Mouse (Mus musculus): ENCODE measurements around the gene Nr2e1.

Nr2e1 gene

GRCm38 (mm10) chr10:42583157-42583872, at the start of gene Nr2e1, which contains the start of gene Ostm1:
Gene Nr2e1 (minus strand): TSS chr10:42583632.
Gene Ostm1 (plus strand): TSS chr10:42583822.
- DNase-seq (ENCODE audit: low spot score), result peak; percentile 18

DNA sequence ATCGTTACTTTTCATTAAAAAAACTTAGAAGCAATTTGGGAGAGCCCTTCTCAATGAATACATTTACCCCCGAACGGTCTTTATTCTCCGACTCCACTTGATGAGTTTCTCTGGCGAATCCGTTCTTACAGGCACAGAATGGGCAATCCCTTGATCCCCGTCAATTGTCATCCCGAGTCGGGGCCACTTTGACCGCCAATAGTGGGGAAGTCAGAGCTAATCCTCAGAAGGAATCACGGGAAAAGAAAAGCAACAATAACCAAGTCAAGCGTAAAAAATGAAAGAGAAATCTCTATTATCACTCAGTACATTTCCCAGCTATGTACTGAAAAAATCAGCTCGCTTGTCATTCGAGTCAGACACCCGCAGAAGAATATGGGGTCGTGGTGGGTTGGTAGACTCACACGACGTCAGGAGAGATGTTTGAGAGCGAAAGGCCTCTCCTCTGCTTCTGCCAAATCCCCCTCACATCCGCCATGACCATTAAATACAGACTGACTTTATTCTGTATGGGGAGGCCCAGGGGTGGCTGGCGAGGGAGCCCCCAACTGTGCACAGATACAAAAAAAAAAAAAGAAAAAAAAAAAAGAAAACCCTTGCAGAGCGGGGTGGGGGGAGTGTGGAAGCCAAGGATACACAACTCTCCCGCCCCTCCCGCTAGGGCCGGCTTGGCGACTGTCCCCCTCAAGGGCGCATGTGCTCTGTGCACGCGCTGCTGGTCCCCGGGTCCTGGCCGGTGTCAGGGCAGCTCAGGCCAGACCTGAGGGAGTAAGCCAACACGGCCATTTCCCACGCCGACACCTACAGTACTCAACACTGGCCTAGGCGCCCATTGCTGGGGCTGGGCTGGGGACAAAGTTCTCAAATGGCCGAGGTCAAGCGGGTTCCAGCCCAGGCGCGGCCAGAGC, 49.3 kb upstream of the Nr2e1 start:
- DNase-seq (ENCODE audit: low spot score), result no peak

DNA sequence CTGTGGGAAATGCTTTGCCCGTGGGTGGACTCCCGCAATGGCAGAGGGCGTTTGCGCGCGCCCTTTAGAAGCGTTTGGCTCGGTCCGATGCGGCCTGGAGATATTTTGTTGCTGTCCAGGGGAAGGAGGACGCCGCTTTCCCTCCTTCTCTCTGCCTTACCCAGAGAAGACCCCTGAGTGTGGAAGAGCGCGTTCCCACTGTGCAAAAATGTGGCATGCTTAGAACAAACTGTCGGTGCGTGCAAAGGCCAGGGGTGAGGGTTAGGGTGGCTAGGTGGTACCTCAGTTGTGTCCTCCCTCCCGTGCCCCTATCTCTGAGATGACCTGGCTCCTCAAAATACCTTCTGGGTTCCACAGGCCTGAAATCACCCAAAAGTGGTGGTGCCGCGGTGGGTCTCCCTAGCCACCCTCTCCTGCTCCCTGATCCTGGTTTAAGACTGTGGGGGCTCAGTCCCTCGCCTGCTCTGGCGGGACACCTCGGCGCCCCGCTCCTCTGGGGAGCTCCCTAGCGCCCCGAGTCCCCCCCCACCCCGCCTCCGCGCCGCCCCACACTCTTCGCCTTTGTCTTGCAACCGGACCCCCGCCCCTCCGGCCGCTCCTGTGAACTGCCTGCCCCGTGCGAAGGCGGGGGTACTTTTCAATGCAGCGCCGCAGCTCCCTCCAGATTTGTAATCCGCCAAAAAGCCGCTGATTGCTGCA, 48.5 kb upstream of the Nr2e1 start:
- no peak for DNase-seq (ENCODE audit: low spot score)

DNA sequence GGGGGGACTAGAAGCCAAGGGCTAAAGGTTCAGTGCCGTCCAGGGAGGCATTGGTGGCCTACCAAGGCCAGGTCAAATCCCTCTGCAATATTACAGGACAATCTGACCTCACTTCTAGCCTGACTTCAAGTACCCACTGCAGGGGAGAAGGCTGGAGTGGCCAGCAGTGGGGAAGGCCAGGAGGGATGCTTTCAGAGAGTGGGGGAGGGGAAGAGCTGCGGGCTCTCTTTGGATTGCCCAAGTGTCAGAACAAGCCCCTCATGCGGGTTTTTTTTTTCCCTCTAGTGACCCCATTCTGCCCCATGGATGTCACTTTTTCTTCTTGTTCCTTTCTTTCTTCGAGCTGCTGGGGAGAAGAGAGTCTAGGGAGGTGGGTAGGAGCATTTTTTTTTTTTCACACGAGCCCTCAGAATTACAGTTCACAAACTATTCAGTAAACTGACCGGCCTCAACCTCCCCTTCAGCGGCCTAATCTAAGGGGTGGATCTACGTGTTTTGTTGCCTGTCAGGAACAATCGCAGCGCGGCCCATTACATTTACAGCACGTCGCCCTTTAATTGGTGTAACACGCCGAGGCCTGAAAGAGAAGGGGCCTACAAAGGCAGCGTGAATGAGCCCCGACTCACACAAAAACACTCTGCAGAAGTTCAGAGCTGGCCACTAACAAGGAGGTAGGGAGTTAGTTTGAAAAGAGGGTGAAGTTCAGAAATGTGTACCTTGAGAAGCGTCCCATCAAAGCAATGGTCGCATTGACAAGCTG, 47.3 kb upstream of the Nr2e1 start:
- no peak for DNase-seq (ENCODE audit: low spot score)

- DNase-seq (ENCODE audit: low spot score), result no peak
These were observed 42.5 kb upstream of the Nr2e1 start for GRCm38 (mm10) chr10:42625907-42626306.

- DNase-seq (ENCODE audit: low spot score), result no peak
These were observed 34.9 kb upstream of the Nr2e1 start for GRCm38 (mm10) chr10:42618291-42618690.

DNA sequence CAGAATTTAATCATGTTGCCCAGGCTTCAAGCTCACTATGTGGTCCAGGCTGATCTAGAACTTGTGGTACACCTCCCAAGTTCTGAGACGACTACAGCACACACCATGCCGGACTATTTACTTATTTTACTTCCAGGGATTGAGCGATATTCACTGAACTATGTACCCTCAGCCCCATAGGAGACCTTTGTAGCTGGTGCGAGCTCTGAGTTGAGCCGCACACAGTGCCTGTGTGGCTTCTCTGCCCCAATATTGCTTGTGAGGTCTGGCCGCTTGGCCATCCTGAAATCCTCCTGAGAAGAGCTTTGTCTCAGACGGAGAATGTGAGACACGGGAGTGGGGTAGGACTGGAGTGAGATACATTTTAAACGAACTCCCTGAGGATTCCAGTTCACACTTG, 31.3 kb upstream of the Nr2e1 start:
- no peak for DNase-seq (ENCODE audit: low spot score)

GRCm38 (mm10) chr10:42613639-42614381, 30.4 kb upstream of the Nr2e1 start:
- no peak for DNase-seq (ENCODE audit: low spot score)

GRCm38 (mm10) chr10:42613075-42613474, 29.6 kb upstream of the Nr2e1 start:
- no peak for DNase-seq (ENCODE audit: low spot score)

DNA sequence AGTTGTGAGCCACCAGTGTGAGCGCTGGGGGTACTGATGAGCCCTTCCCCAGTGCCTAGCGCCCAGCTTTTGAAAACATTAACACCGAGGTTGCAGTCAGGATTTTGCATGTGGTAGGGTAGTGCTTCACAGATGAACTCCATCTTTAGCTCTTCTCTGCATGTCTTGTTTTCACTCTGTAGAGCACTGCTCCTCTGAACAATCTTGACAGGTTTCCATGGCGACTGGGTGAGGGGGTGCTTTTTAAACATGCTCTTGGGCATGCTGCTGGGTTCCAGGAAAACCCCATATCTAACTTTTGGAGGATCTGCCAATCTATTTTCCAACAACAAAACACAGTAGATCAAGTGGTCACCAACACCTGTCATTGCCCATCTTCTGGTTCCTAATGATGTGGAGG, 23.3 kb upstream of the Nr2e1 start:
- DNase-seq (ENCODE audit: low spot score), result no peak

DNA sequence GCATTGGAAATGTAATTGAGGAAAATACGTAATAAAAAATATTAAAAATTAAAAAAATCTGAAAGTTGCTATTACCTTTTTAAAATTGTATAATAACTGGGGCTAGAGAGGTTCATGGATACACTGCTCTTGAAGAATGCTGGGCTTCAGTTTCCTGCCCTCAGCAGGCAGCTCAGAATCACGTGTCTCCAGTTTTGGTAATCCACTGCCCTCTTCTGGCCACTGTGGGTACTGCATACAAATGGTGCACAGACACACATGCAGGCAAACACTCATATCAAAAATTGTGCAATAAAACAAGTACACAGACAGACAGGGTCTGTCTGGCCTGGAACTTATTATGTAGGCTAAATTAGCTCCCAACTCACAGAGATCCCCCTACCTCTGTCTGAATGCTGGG, 21.4 kb upstream of the Nr2e1 start:
- no peak for DNase-seq (ENCODE audit: low spot score)

GRCm38 (mm10) chr10:42601556-42601955, 18.1 kb upstream of the Nr2e1 start:
- no peak for DNase-seq (ENCODE audit: low spot score)

DNA sequence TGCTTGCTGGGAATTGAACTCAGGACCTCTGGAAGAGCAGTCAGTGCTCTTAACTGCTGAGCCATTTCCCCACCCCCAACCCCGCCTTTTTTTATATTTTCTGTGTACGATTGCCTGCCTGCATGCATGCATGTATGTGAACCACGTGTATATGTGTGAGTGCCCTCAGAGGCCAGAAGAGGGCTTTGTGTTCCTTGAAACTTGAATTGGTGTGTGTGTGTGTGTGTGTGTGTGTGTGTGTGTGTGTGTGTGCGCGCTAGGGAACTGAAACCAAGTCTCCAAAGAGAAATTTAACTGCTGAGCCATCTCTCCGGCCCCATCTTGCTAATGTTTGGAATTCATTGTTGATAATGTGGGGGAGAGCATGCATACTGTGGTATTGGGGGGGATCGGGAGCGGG, 15.2 kb upstream of the Nr2e1 start:
- no peak for DNase-seq (ENCODE audit: low spot score)

DNA sequence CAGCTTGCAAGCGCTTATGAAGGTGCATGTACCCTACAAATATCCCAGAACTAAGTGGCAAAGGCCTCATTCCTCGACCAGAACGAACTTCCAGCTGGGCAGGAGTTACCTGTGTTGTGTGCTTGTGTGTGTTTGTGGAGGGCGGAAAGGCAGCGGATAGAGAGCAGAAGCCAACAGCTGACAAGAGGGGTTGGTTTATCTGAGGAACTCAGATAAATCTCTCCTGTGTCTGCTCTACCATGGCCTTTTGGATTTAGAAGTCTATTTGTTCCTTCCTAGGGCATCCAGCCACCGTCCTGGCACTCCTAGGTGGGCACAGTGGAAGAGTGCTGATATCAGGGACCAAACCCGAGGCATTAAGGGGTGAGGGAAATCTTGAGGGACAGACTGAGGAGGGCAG, 9.8 kb upstream of the Nr2e1 start:
- no peak for DNase-seq (ENCODE audit: low spot score)

DNA sequence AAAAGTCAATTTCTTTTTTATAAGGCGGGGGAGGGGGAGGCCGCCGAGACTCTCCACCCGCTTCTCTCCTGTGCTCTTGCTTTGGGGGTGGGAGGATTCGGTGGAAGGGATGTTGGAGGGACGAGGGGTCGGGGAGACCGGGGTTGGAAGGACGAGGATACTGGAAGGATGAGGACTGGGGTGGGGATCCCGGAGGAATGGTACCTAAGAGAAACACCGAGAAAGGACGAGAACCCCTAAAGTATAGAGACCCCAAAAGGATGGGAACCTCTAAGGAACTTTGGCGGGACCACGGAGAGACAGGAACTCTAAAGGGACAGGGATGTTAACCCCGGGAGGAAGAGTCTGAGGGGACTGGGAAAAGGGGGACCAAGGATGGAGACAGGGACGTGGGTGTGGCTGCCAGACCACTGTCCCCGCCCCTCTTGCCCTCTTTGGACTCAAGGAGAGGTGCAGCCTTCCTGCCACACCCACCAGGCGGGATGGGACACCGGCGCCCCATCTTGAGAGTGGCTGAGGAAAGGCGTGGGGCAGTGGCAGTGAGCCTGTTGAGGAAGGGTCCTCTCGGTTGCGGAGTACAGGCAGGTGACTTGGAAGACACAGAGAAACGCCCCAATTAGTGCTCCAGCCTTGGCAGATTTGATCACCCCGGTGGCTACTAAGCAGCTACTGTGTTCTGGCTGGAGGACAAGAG, 8.7 kb upstream of the Nr2e1 start:
- no peak for DNase-seq (ENCODE audit: low spot score)

DNA sequence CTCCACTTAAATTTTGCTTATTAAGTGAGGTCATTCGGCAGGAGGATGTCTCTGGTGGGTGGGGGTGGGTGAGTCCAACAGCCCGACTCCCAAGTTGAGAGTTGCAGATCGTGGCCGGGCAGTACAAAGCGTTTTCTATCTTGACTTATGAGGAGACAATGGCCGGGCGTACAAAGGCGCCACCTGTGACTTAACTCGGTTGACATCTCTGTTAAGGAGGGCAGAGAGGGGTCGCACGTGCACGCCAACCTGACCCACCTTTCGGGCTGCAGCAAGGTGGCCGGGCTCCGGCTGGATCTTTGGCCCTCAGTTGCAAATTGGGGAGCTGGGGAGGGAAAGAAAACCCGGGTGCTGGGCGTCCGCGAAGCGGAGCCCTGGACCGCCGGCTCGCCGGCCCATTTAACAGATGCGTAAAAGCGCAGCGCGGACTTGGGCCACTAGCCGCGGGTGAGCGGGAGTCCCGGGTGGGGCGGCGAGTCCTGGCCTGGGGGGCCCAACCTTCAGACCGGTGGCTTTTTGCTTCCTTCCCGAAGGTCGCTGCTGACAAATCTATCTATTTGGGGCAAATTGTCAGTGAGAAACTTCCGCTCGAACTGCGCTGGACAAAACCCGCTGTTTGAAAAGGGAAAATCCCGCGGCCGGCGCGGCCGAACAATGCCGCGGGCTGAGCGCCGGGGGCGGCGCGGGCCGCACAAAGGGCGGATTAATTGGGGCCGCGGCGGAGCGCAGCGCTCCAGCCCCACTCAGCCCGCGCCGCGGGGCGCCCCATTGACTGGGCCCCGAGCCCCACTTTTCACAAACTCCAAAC, 8.0 kb upstream of the Nr2e1 start:
- no peak for DNase-seq (ENCODE audit: low spot score)

GRCm38 (mm10) chr10:42590261-42591184, 7.1 kb upstream of the Nr2e1 start:
- no peak for DNase-seq (ENCODE audit: low spot score)

DNA sequence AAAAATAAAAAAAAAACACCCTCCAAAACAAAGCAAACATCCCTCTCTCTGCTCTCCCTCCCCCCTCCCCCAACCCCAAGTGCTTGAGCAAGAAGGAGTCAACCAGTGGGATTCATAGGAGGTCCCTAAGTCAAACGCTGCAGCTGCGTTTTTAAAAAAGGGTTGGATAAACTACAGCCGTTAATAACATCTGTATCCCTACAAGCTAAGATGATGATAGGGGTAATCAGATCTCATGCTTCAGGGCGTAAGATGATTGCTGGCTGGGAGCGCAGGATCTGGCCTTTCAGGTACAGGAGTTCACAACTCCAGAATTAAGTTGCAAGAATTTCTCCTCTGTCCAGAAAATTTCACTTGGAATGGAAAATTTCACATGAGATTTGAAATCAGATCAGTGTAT, 6.1 kb upstream of the Nr2e1 start:
- DNase-seq (ENCODE audit: low spot score), result no peak

Measured in left cerebral cortex, adult 11 months (tissue).